12 mouse cellular contexts compared by ENCODE assay signal in the genomic region with DNA sequence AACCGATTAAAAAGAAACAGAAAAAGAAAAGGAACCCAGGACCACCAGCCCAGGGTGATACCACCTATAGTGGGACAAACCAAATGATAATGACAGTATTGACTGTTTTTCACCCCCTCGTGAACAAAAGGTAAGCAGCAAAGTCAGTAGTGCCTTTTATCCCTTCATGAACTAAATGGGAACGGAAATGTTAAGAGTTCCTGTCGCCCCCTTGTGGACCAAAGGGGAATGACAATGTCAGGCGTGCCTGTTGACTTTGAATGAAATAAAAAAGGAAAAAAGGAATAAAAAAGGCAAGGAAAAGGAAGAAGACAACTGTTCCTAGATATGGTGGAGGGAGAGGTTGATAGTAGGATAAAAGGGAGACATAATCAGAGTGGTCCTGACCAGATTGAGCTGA. TPM values are rescaled to one million over a fixed set of nuclear protein-coding genes. Genes with fewer than 3 reads are reported as not detected.
DNase-seq lines count a peak whose midpoint lies in the region; ATAC-seq and TF ChIP-seq lines count a peak whose summit lies in the region.
"Had no signal": no experiment of that assay in that cellular context is flagged by ENCODE, and none has a peak within 500 bp of the region (broad histone marks: within the 10 kb centered on the region; RNA-seq: fewer than 3 reads in every experiment).

No protein-coding gene starts in this region.

- no peak overlapping the region for H3K27ac ChIP-seq in hindbrain, postnatal 0 days
- H3K27ac ChIP-seq: embryonic facial prominence, embryonic 12.5 days; neural tube, embryonic 12.5 days had no signal

- peak; percentile 37 to 58 for DNase-seq in cerebellum, postnatal 10 days
- no peak for DNase-seq in cerebellum, adult 9-10 months
- DNase-seq in layer of hippocampus, adult 11-12 months (ENCODE audit: low spot score) = peak; percentile 5
- no peak for DNase-seq in layer of hippocampus, postnatal 36 days
- no peak for DNase-seq in Patski (ENCODE audit: low read depth, low spot score)
- DNase-seq in hindbrain, postnatal 0 days (ENCODE audit: low spot score) = peak; percentile 19
- DNase-seq in lung, postnatal 36 days = peak; percentile 23
- no peak for DNase-seq in cerebellum, adult 9-11 months

- H3K4me3 ChIP-seq in hindbrain, postnatal 0 days (ENCODE audit: low read length) = no peak overlapping the region
- H3K4me3 ChIP-seq: embryonic facial prominence, embryonic 12.5 days; neural tube, embryonic 12.5 days had no signal

- POLR2A ChIA-PET in Patski (lab: Charles Lee) = no interaction called here

- TF ChIP-seq CTCF in Patski (IDR thresholded peaks at IDR 0.05) = peak; percentile 74
- TF ChIP-seq CTCF in hindbrain, postnatal 0 days (IDR thresholded peaks at IDR 0.05; ENCODE audit: low read depth) = peak; percentile 69

- H3K4me1 ChIP-seq in hindbrain, postnatal 0 days (ENCODE audit: insufficient read depth, low read length) = no peaks in the 10 kb centered on the region
- H3K4me1 ChIP-seq: embryonic facial prominence, embryonic 12.5 days; neural tube, embryonic 12.5 days had no signal

- CTCF ChIA-PET in Patski (lab: Charles Lee) = no interaction called here

- H3K9me3 ChIP-seq in hindbrain, postnatal 0 days (ENCODE audit: low read length) = no peaks in the 10 kb centered on the region
- H3K9me3 ChIP-seq: embryonic facial prominence, embryonic 12.5 days; neural tube, embryonic 12.5 days had no signal

- no peak overlapping the region for H3K4me2 ChIP-seq in hindbrain, postnatal 0 days (ENCODE audit: low read depth, low read length)
- H3K4me2 ChIP-seq: embryonic facial prominence, embryonic 12.5 days; neural tube, embryonic 12.5 days had no signal

- H3K27me3 ChIP-seq in Patski = peaks cover 17% of the 10 kb centered on the region
- no peaks in the 10 kb centered on the region for H3K27me3 ChIP-seq in hindbrain, postnatal 0 days (ENCODE audit: insufficient read depth, low read length)
- H3K27me3 ChIP-seq: embryonic facial prominence, embryonic 12.5 days; neural tube, embryonic 12.5 days had no signal

- ATAC-seq in Patski = no peak
- ATAC-seq in hindbrain, postnatal 0 days = no peak

- in situ Hi-C loops in Patski (cut with MboI; ENCODE audit: low pct_unique_long_range_greater_than_20kb) = no loop called here

- no peaks in the 10 kb centered on the region for H3K36me3 ChIP-seq in hindbrain, postnatal 0 days (ENCODE audit: insufficient read depth, low read length)
- H3K36me3 ChIP-seq: embryonic facial prominence, embryonic 12.5 days; neural tube, embryonic 12.5 days had no signal

- WGBS in hindbrain, postnatal 0 days = 32% methylated on average over 5 of the region's 5 CpGs

- H3K9ac ChIP-seq in hindbrain, postnatal 0 days (replicated peaks; ENCODE audit: low read length) = no peak overlapping the region
- H3K9ac ChIP-seq: embryonic facial prominence, embryonic 12.5 days; neural tube, embryonic 12.5 days had no signal

RNA-seq across cellular contexts. Expression of gene Rhox5, which starts 6.5 kb away (rescaled TPM):
- total RNA-seq in layer of hippocampus, postnatal 36 days (2021) = not detected
- polyA plus RNA-seq in Patski (2021) = 1.9 TPM
- not detected in 2 replicates for total RNA-seq in hindbrain, postnatal 0 days (2014; rRNA removed)
- polyA plus RNA-seq in hindbrain, postnatal 0 days (2015; fragmentation: Nextera tagmentation; extraction: Ambion mirVana) = 0.71 and 1.00 TPM in 2 replicates
- total RNA-seq: layer of hippocampus, adult 8-10 months had no signal

RNA-seq across cellular contexts. Expression of gene Rhox6, which starts 15.5 kb away (rescaled TPM):
- total RNA-seq in layer of hippocampus, postnatal 36 days (2021) = not detected
- polyA plus RNA-seq in Patski (2021) = not detected
- total RNA-seq in hindbrain, postnatal 0 days (2014; rRNA removed) = not detected in 2 replicates
- not detected in 2 replicates for polyA plus RNA-seq in hindbrain, postnatal 0 days (2015; fragmentation: Nextera tagmentation; extraction: Ambion mirVana)
- total RNA-seq: layer of hippocampus, adult 8-10 months had no signal
- polyA plus RNA-seq: C2C12; embryonic facial prominence, embryonic 12.5 days; neural tube, embryonic 12.5 days had no signal

RNA-seq across cellular contexts. Expression of gene Rhox7a, which starts 20.3 kb away (rescaled TPM):
- total RNA-seq in layer of hippocampus, postnatal 36 days (2021) = not detected
- not detected for polyA plus RNA-seq in Patski (2021)
- total RNA-seq in hindbrain, postnatal 0 days (2014; rRNA removed) = not detected in 2 replicates
- polyA plus RNA-seq in hindbrain, postnatal 0 days (2015; fragmentation: Nextera tagmentation; extraction: Ambion mirVana) = not detected in 2 replicates
- total RNA-seq: layer of hippocampus, adult 8-10 months had no signal
- polyA plus RNA-seq: C2C12; embryonic facial prominence, embryonic 12.5 days; neural tube, embryonic 12.5 days had no signal

Comparison
In these comparisons a context has a peak if more than half of its experiments do, and no peak if none do; other contexts are left out.
1. DNase-seq: peak in cerebellum, postnatal 10 days (2 of 2), layer of hippocampus, adult 11-12 months (single experiment), hindbrain, postnatal 0 days (single experiment) and lung, postnatal 36 days (single experiment); none in cerebellum, adult 9-10 months (single experiment), layer of hippocampus, postnatal 36 days (0 of 2), Patski (single experiment) and cerebellum, adult 9-11 months (single experiment).